Mouse (Mus musculus) effector memory CD4-positive, alpha-beta T cell, adult 5 months (primary cell): ENCODE measurements around the gene Lbp. TPM values are rescaled to one million over a fixed set of nuclear protein-coding genes. Genes with fewer than 3 reads are reported as not detected.

Experiments
- polyA plus RNA-seq: library from polyadenylated mRNA; unstranded; fragments of 100-300 nt; shearing (Covaris generic); gene quantifications from one replicate; pipeline ENCODE4 v1.2.1, GENCODE M21; 2017

The Lbp gene
- polyA plus RNA-seq, result 2.2 TPM

GRCm38 (mm10) chr2:158305948-158306695 lies at the start of gene Lbp:
TSS of gene Lbp (plus strand) at chr2:158306493.

GRCm38 (mm10) chr2:158258005-158258418 lies 48.3 kb upstream of the Lbp start, which contains the start of gene Bpi:
TSS of gene Bpi (plus strand) at chr2:158258094.

DNA sequence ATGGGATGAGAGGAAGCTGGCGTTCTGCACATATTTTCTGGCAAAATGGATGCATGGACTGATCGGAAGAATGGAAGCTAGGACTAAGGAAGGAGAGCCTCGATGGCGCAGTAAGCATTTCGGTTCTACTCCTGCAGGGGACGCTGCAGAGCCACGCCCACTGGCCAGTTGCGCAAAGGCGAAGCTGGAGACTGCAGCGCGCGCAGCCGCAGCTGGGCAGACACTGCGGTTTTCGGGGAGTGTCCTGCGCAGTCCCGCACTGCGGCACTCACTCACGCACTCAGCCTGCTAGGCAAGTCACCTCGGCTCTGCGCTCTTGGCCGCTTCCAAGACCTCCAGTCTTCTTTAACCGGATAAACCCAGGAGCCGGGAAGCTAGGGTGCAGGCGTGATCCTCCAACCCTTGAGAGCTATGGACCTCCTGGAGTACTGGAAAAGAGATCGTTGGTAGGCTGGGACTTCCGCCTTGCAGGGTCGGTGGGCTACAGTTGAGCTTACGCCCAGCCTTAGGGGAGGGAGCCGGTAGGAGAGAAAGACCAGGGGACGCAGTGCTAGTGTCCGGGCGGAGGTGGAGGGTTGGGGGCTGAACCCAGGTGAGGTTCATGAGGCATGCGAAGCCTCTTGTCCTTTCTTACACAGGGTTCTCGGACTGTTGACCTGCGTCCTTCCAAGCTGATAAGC lies 69.3 kb downstream of the Lbp start, which contains the start of gene Snhg11:
Gene Snhg11, plus strand, starts transcription at position 196 of the 680 bp plus-strand sequence.

Other genes with a start within 250 kb of the Lbp start
- gene Tgm2, start 160.1 kb upstream of the Lbp start, polyA plus RNA-seq, result 1.2 TPM
- not detected for gene D630003M21Rik, start 77.3 kb upstream of the Lbp start, polyA plus RNA-seq
- not detected for gene Bpi, start 48.4 kb upstream of the Lbp start, polyA plus RNA-seq
- 0.09 TPM for gene Snhg11, start 69.1 kb downstream of the Lbp start, polyA plus RNA-seq
- gene Ralgapb, start 103.4 kb downstream of the Lbp start, polyA plus RNA-seq, result 39.7 TPM
- not detected for gene Adig, start 196.1 kb downstream of the Lbp start, polyA plus RNA-seq
- not detected for gene Arhgap40, start 206.3 kb downstream of the Lbp start, polyA plus RNA-seq